Mouse (Mus musculus): ENCODE data around the gene Senp6. TPM values are rescaled to one million over a fixed set of nuclear protein-coding genes. Genes with fewer than 3 reads are reported as not detected.

Senp6 gene
- polyA plus RNA-seq, 1 experiment, result 9.8 TPM

- WGBS, result 1% methylated on average over 90 of the region's 93 CpGs
Measured at GRCm38 (mm10) chr9:80067221-80068027, 721 bp downstream of the Senp6 start.

GRCm38 (mm10) chr9:80068028-80068515 is 1.4 kb downstream of the Senp6 start:
- Histone ChIP-seq H3K27ac (ENCODE audit: insufficient read depth, low read length) (peak overlapping the region; percentile 98), H3K4me1 (ENCODE audit: control insufficient read depth, insufficient read depth, insufficient read length) (peaks cover 7% of the 10 kb centered on the region; the same call in 1 of the 2 replicates), H3K36me3 (ENCODE audit: control insufficient read depth, insufficient read depth, low read length) (no peaks in the 10 kb centered on the region), H3K27me3 (ENCODE audit: control insufficient read depth, insufficient read depth, low read length) (no peaks in the 10 kb centered on the region), H3K4me3 (ENCODE audit: extremely low read depth, insufficient read depth, insufficient read length) (peak overlapping the region; percentile 81)
- no peak for DNase-seq (ENCODE audit: low read depth in 1 of 2, low spot score in 2 of 2)
- under 1% methylated on average over 18 of the region's 18 CpGs for WGBS
- TF ChIP-seq POLR2A (IDR thresholded peaks at IDR 0.05; ENCODE audit: low read depth, low read length) (no peak), CTCF (IDR thresholded peaks at IDR 0.05; ENCODE audit: extremely low read depth, insufficient read depth, insufficient read length, insufficient replicate concordance) (no peak)

More at GRCm38 (mm10) chr9:80067221-80068027, 721 bp downstream of the Senp6 start:
- Histone ChIP-seq H3K4me1 (ENCODE audit: control insufficient read depth, insufficient read depth, insufficient read length) (peaks cover 4% of the 10 kb centered on the region; the same call in 1 of the 2 replicates), H3K27ac (ENCODE audit: insufficient read depth, low read length) (peak overlapping the region; percentile 98), H3K4me3 (ENCODE audit: extremely low read depth, insufficient read depth, insufficient read length) (peak overlapping the region; percentile 81), H3K27me3 (ENCODE audit: control insufficient read depth, insufficient read depth, low read length) (no peaks in the 10 kb centered on the region), H3K36me3 (ENCODE audit: control insufficient read depth, insufficient read depth, low read length) (no peaks in the 10 kb centered on the region)
- TF ChIP-seq POLR2A (IDR thresholded peaks at IDR 0.05; ENCODE audit: low read depth, low read length), result no peak
- TF ChIP-seq CTCF (IDR thresholded peaks at IDR 0.05; ENCODE audit: extremely low read depth, insufficient read depth, insufficient read length, insufficient replicate concordance), result no peak
- peak; percentile 49 to 56 for DNase-seq (ENCODE audit: low read depth in 1 of 2, low spot score in 2 of 2)

GRCm38 (mm10) chr9:80068735-80069315 is 2.1 kb downstream of the Senp6 start:
- H3K4me1 ChIP-seq (ENCODE audit: control insufficient read depth, insufficient read depth, insufficient read length), result peaks cover 7% of the 10 kb centered on the region; the same call in 1 of the 2 replicates
- no peak overlapping the region for H3K27ac ChIP-seq (ENCODE audit: insufficient read depth, low read length)
- peak overlapping the region; percentile 81 for H3K4me3 ChIP-seq (ENCODE audit: extremely low read depth, insufficient read depth, insufficient read length)
- TF ChIP-seq CTCF (IDR thresholded peaks at IDR 0.05; ENCODE audit: extremely low read depth, insufficient read depth, insufficient read length, insufficient replicate concordance) (no peak), POLR2A (IDR thresholded peaks at IDR 0.05; ENCODE audit: low read depth, low read length) (no peak)
- 8% methylated on average over 11 of the region's 11 CpGs for WGBS
- no peaks in the 10 kb centered on the region for H3K27me3 ChIP-seq (ENCODE audit: control insufficient read depth, insufficient read depth, low read length)
- H3K36me3 ChIP-seq (ENCODE audit: control insufficient read depth, insufficient read depth, low read length), result no peaks in the 10 kb centered on the region
- no peak for DNase-seq (ENCODE audit: low read depth in 1 of 2, low spot score in 2 of 2)

GRCm38 (mm10) chr9:80070026-80070425 is 3.3 kb downstream of the Senp6 start:
- no peak for TF ChIP-seq CTCF (IDR thresholded peaks at IDR 0.05; ENCODE audit: extremely low read depth, insufficient read depth, insufficient read length, insufficient replicate concordance)
- TF ChIP-seq POLR2A (IDR thresholded peaks at IDR 0.05; ENCODE audit: low read depth, low read length), result no peak
- H3K4me1 ChIP-seq (ENCODE audit: control insufficient read depth, insufficient read depth, insufficient read length), result peaks cover 7% of the 10 kb centered on the region; the same call in 1 of the 2 replicates
- no peaks in the 10 kb centered on the region for H3K27me3 ChIP-seq (ENCODE audit: control insufficient read depth, insufficient read depth, low read length)
- H3K4me3 ChIP-seq (ENCODE audit: extremely low read depth, insufficient read depth, insufficient read length), result no peak overlapping the region
- DNase-seq (ENCODE audit: low read depth in 1 of 2, low spot score in 2 of 2), result no peak
- H3K27ac ChIP-seq (ENCODE audit: insufficient read depth, low read length), result no peak overlapping the region
- 21% methylated on average over 3 of the region's 3 CpGs for WGBS
- no peaks in the 10 kb centered on the region for H3K36me3 ChIP-seq (ENCODE audit: control insufficient read depth, insufficient read depth, low read length)

- whole genome bisulfite sequencing, result 61% methylated on average over 3 of the region's 3 CpGs
- H3K4me1 ChIP-seq (ENCODE audit: control insufficient read depth, insufficient read depth, insufficient read length), result peaks cover 7% of the 10 kb centered on the region; the same call in 1 of the 2 replicates
Measured at GRCm38 (mm10) chr9:80071616-80072015, 4.9 kb downstream of the Senp6 start.

GRCm38 (mm10) chr9:80074067-80074466 is 7.4 kb downstream of the Senp6 start:
- WGBS, result 68% methylated on average over 1 of the region's 1 CpGs
- Histone ChIP-seq H3K4me3 (ENCODE audit: extremely low read depth, insufficient read depth, insufficient read length) (no peak overlapping the region), H3K27me3 (ENCODE audit: control insufficient read depth, insufficient read depth, low read length) (no peaks in the 10 kb centered on the region), H3K36me3 (ENCODE audit: control insufficient read depth, insufficient read depth, low read length) (no peaks in the 10 kb centered on the region), H3K27ac (ENCODE audit: insufficient read depth, low read length) (no peak overlapping the region), H3K4me1 (ENCODE audit: control insufficient read depth, insufficient read depth, insufficient read length) (peaks cover 7% of the 10 kb centered on the region; the same call in 1 of the 2 replicates)
- DNase-seq (ENCODE audit: low read depth in 1 of 2, low spot score in 2 of 2), result no peak
- TF ChIP-seq CTCF (IDR thresholded peaks at IDR 0.05; ENCODE audit: extremely low read depth, insufficient read depth, insufficient read length, insufficient replicate concordance), result no peak
- no peak for TF ChIP-seq POLR2A (IDR thresholded peaks at IDR 0.05; ENCODE audit: low read depth, low read length)

More at GRCm38 (mm10) chr9:80071616-80072015, 4.9 kb downstream of the Senp6 start:
- no peaks in the 10 kb centered on the region for H3K36me3 ChIP-seq (ENCODE audit: control insufficient read depth, insufficient read depth, low read length)
- H3K4me3 ChIP-seq (ENCODE audit: extremely low read depth, insufficient read depth, insufficient read length), result no peak overlapping the region
- H3K27me3 ChIP-seq (ENCODE audit: control insufficient read depth, insufficient read depth, low read length), result no peaks in the 10 kb centered on the region
- H3K27ac ChIP-seq (ENCODE audit: insufficient read depth, low read length), result no peak overlapping the region
- DNase-seq (ENCODE audit: low read depth in 1 of 2, low spot score in 2 of 2), result no peak
- TF ChIP-seq POLR2A (IDR thresholded peaks at IDR 0.05; ENCODE audit: low read depth, low read length) (no peak), CTCF (IDR thresholded peaks at IDR 0.05; ENCODE audit: extremely low read depth, insufficient read depth, insufficient read length, insufficient replicate concordance) (no peak)
